In the genomic region with DNA sequence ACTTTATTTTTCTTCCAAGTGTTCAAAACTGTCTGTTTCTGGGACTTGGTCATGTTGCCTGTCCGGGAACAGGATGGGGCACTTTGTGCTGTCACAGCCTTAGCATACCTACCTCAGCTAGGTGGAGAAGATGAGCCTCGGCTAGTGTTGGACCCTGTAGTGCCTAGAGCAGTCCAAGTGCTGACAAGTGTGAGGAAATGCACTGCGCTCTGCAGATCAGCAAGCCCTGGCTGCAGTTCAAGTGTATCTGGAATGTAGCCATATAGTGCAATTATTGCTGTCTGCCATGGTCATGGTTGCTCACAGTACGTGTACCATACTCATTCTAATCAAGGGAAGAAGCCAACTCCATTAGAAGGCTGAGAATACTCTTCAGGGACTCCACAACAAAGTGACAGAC, we compare ENCODE assay signal across 8 mouse cellular contexts. TPM values are rescaled to one million over a fixed set of nuclear protein-coding genes. Genes with fewer than 3 reads are reported as not detected.
DNase-seq lines count a peak whose midpoint lies in the region; ATAC-seq and TF ChIP-seq lines count a peak whose summit lies in the region.

No protein-coding gene starts in this region.

- H3K9me3 ChIP-seq in hindbrain, embryonic 13.5 days = no peaks in the 10 kb centered on the region
- no peaks in the 10 kb centered on the region for H3K9me3 ChIP-seq in hindbrain, embryonic 10.5 days
- no peaks in the 10 kb centered on the region for H3K9me3 ChIP-seq in MEL (replicated peaks; ENCODE audit: insufficient read depth, low read length)
- H3K9me3 ChIP-seq in heart, embryonic 12.5 days (replicated peaks) = no peaks in the 10 kb centered on the region
- H3K9me3 ChIP-seq in lung, postnatal 0 days (ENCODE audit: low read length) = no peaks in the 10 kb centered on the region

- TF ChIP-seq EP300 in MEL (IDR thresholded peaks at IDR 0.05; ENCODE audit: low read depth in 1 of 2, low read length in 2 of 2) = no peak
- TF ChIP-seq EP300 in lung, postnatal 0 days (IDR thresholded peaks at IDR 0.05) = no peak

- WGBS in hindbrain, embryonic 13.5 days = 74% methylated on average over 4 of the region's 4 CpGs
- 94% methylated on average over 4 of the region's 4 CpGs for WGBS in hindbrain, embryonic 10.5 days
- 29% methylated on average over 4 of the region's 4 CpGs for WGBS in heart, embryonic 12.5 days
- WGBS in lung, postnatal 0 days = 37% methylated on average over 4 of the region's 4 CpGs

- H3K9ac ChIP-seq in hindbrain, embryonic 13.5 days = no peak overlapping the region
- no peak overlapping the region for H3K9ac ChIP-seq in MEL (ENCODE audit: control insufficient read depth, low read depth, low read length, poor library complexity, severe bottlenecking)
- no peak overlapping the region for H3K9ac ChIP-seq in heart, embryonic 12.5 days
- H3K9ac ChIP-seq in lung, postnatal 0 days (replicated peaks; ENCODE audit: low read depth) = no peak overlapping the region

- no peaks in the 10 kb centered on the region for H3K79me2 ChIP-seq in MEL (ENCODE audit: control insufficient read depth, insufficient read depth, low read length, poor library complexity)

- DNase-seq in hindbrain, embryonic 10.5 days (ENCODE audit: low spot score) = no peak
- no peak for DNase-seq in MEL (ENCODE audit: low read depth, low spot score)
- peak; percentile 69 for DNase-seq in cerebellum, adult 11-12 months
- DNase-seq in lung, postnatal 0 days (ENCODE audit: low spot score) = peak; percentile 65

- no peaks in the 10 kb centered on the region for H3K27me3 ChIP-seq in hindbrain, embryonic 13.5 days
- no peaks in the 10 kb centered on the region for H3K27me3 ChIP-seq in hindbrain, embryonic 10.5 days (ENCODE audit: insufficient read depth, poor library complexity, severe bottlenecking)
- no peaks in the 10 kb centered on the region for H3K27me3 ChIP-seq in MEL (ENCODE audit: control insufficient read depth in 1 of 2, insufficient read depth in 2 of 2, low read length in 2 of 2)
- H3K27me3 ChIP-seq in heart, embryonic 12.5 days (replicated peaks) = no peaks in the 10 kb centered on the region
- no peaks in the 10 kb centered on the region for H3K27me3 ChIP-seq in lung, postnatal 0 days (replicated peaks; ENCODE audit: insufficient read depth, low read length)

- TF ChIP-seq POLR2A in MEL (IDR thresholded peaks at IDR 0.05; ENCODE audit: control insufficient read depth in 1 of 2, insufficient read depth in 1 of 2, low read depth in 1 of 2, low read length in 2 of 2, poor library complexity in 1 of 2) = no peak

- peaks cover 81% of the 10 kb centered on the region for H3K36me3 ChIP-seq in hindbrain, embryonic 13.5 days
- H3K36me3 ChIP-seq in hindbrain, embryonic 10.5 days = peaks cover 92% of the 10 kb centered on the region
- H3K36me3 ChIP-seq in MEL (ENCODE audit: control insufficient read depth in 1 of 2, insufficient read depth in 2 of 2, low read length in 2 of 2) = peaks cover 0 to 19% of the 10 kb centered on the region in 2 experiments; a peak in 2 of 4 replicates
- H3K36me3 ChIP-seq in heart, embryonic 12.5 days = peaks cover 59% of the 10 kb centered on the region
- H3K36me3 ChIP-seq in lung, postnatal 0 days (ENCODE audit: insufficient read depth, low read length) = peaks cover 40% of the 10 kb centered on the region; the same call in 1 of the 2 replicates

- no peak for TF ChIP-seq CTCF in MEL (IDR thresholded peaks at IDR 0.05 in 2 of 3, conservative IDR thresholded peaks at IDR 0.05 in 1 of 3; ENCODE audit: control insufficient read depth in 1 of 3, insufficient read depth in 1 of 3, low read depth in 2 of 3, low read length in 3 of 3, poor library complexity in 1 of 3, severe bottlenecking in 1 of 3)
- no peak for TF ChIP-seq CTCF in lung, postnatal 0 days (IDR thresholded peaks at IDR 0.05)

- no peak overlapping the region for H3K27ac ChIP-seq in hindbrain, embryonic 13.5 days
- no peak overlapping the region for H3K27ac ChIP-seq in hindbrain, embryonic 10.5 days
- no peak overlapping the region for H3K27ac ChIP-seq in MEL (ENCODE audit: control insufficient read depth, low read depth, low read length)
- peak overlapping the region; percentile 60 for H3K27ac ChIP-seq in heart, embryonic 12.5 days (ENCODE audit: poor library complexity, severe bottlenecking)
- no peak overlapping the region for H3K27ac ChIP-seq in lung, postnatal 0 days (ENCODE audit: low read length)

- no peak overlapping the region for H3K4me3 ChIP-seq in hindbrain, embryonic 13.5 days
- H3K4me3 ChIP-seq in hindbrain, embryonic 10.5 days = no peak overlapping the region
- H3K4me3 ChIP-seq in MEL (ENCODE audit: control insufficient read depth in 1 of 2, insufficient read depth in 1 of 2, low read depth in 2 of 2, low read length in 2 of 2) = no peak overlapping the region
- no peak overlapping the region for H3K4me3 ChIP-seq in heart, embryonic 12.5 days
- no peak overlapping the region for H3K4me3 ChIP-seq in lung, postnatal 0 days (ENCODE audit: low read depth, low read length)

- TF ChIP-seq RAD21 in MEL (IDR thresholded peaks at IDR 0.05; ENCODE audit: low read depth, low read length) = no peak

- peak; percentile 69; the same call in 1 of the 2 replicates for ATAC-seq in hindbrain, embryonic 13.5 days (ENCODE audit: low FRiP score)
- ATAC-seq in heart, embryonic 12.5 days (ENCODE audit: insufficient number of reproducible peaks, low FRiP score) = peak; percentile 78
- ATAC-seq in lung, postnatal 0 days = peak; percentile 35; the same call in 1 of the 2 replicates
- no peak for ATAC-seq in megakaryocyte progenitor cell, adult 5-6 weeks (replicated peaks; ENCODE audit: poor library complexity)
- no peak for ATAC-seq in erythroid progenitor cell, adult 5-6 weeks (replicated peaks; ENCODE audit: low FRiP score, poor library complexity, severe bottlenecking)

- H3K4me2 ChIP-seq in hindbrain, embryonic 13.5 days = no peak overlapping the region
- no peak overlapping the region for H3K4me2 ChIP-seq in heart, embryonic 12.5 days
- H3K4me2 ChIP-seq in lung, postnatal 0 days (replicated peaks; ENCODE audit: low read depth, low read length) = no peak overlapping the region

- H3K4me1 ChIP-seq in hindbrain, embryonic 13.5 days (replicated peaks) = peaks cover 4% of the 10 kb centered on the region; the same call in 1 of the 2 replicates
- no peaks in the 10 kb centered on the region for H3K4me1 ChIP-seq in hindbrain, embryonic 10.5 days (replicated peaks)
- H3K4me1 ChIP-seq in MEL (ENCODE audit: control insufficient read depth in 1 of 2, insufficient read depth in 2 of 2, low read length in 2 of 2) = no peaks in the 10 kb centered on the region
- H3K4me1 ChIP-seq in heart, embryonic 12.5 days (replicated peaks) = peaks cover 10% of the 10 kb centered on the region
- no peaks in the 10 kb centered on the region; the same call in 1 of the 2 replicates for H3K4me1 ChIP-seq in lung, postnatal 0 days (ENCODE audit: insufficient read depth, low read depth, low read length)

TF ChIP-seq in MEL, 35 proteins besides CTCF, POLR2A, EP300 and RAD21:
- TF ChIP-seq USF1 (IDR thresholded peaks at IDR 0.05; ENCODE audit: low read depth, low read length) (no peak), MAX (IDR thresholded peaks at IDR 0.05; ENCODE audit: low read length) (no peak), POLR2AphosphoS2 (IDR thresholded peaks at IDR 0.05; ENCODE audit: low read length) (0 out of 2 replicates have a peak, but pooled peaks have one; percentile 34)

RNA-seq across cellular contexts. Expression of a gene that starts 44.5 kb away (rescaled TPM):
- polyA plus RNA-seq in hindbrain, embryonic 13.5 days (2015; fragmentation: Nextera tagmentation; extraction: Ambion mirVana) = 17.8 and 18.3 TPM in 2 replicates
- 21.1 and 25.7 TPM in 2 replicates for polyA plus RNA-seq in hindbrain, embryonic 10.5 days (2016; fragmentation: Nextera tagmentation; extraction: Ambion mirVana)
- 36.9 and 39.9 TPM in 2 replicates for total RNA-seq in MEL (2012; rRNA removed)
- 10 to 100 TPM in 1 of 2 experiments, not detected in 1; 43.9 TPM for polyA plus RNA-seq in MEL (2012; ENCODE audit: insufficient read depth in 1 of 2, insufficient read length in 2 of 2, low read depth in 1 of 2, low replicate concordance in 2 of 2, missing spikeins in 1 of 2)
- 45.3 and 46.9 TPM in 2 replicates for polyA plus RNA-seq in heart, embryonic 12.5 days (2016; fragmentation: Nextera tagmentation; extraction: Ambion mirVana)
- polyA plus RNA-seq in lung, postnatal 0 days (2015; fragmentation: Nextera tagmentation; extraction: Ambion mirVana) = 22.1 and 22.3 TPM in 2 replicates
- 48.1 and 63.6 TPM in 2 replicates for total RNA-seq in megakaryocyte progenitor cell, adult 5-6 weeks (2015)
- 42.8 and 46.3 TPM in 2 replicates for total RNA-seq in megakaryocyte progenitor cell, adult 5-6 weeks (2017)
- total RNA-seq in erythroid progenitor cell, adult 5-6 weeks (2015; ENCODE audit: low replicate concordance) = 24.5 and 41.5 TPM in 2 replicates
- total RNA-seq in erythroid progenitor cell, adult 5-6 weeks (2017; ENCODE audit: low replicate concordance) = 16.3 and 21.1 TPM in 2 replicates

RNA-seq across cellular contexts. Expression of a gene that starts 47.2 kb away (rescaled TPM):
- 41.0 and 46.6 TPM in 2 replicates for polyA plus RNA-seq in hindbrain, embryonic 13.5 days (2015; fragmentation: Nextera tagmentation; extraction: Ambion mirVana)
- polyA plus RNA-seq in hindbrain, embryonic 10.5 days (2016; fragmentation: Nextera tagmentation; extraction: Ambion mirVana) = 31.6 and 34.3 TPM in 2 replicates
- 28.5 and 29.1 TPM in 2 replicates for total RNA-seq in MEL (2012; rRNA removed)
- 10 to 100 TPM in 1 of 2 experiments, not detected in 1; 22.0 TPM for polyA plus RNA-seq in MEL (2012; ENCODE audit: insufficient read depth in 1 of 2, insufficient read length in 2 of 2, low read depth in 1 of 2, low replicate concordance in 2 of 2, missing spikeins in 1 of 2)
- polyA plus RNA-seq in heart, embryonic 12.5 days (2016; fragmentation: Nextera tagmentation; extraction: Ambion mirVana) = 28.6 and 29.0 TPM in 2 replicates
- 30.5 and 32.6 TPM in 2 replicates for polyA plus RNA-seq in lung, postnatal 0 days (2015; fragmentation: Nextera tagmentation; extraction: Ambion mirVana)
- 7.7 and 7.9 TPM in 2 replicates for total RNA-seq in megakaryocyte progenitor cell, adult 5-6 weeks (2015)
- 23.6 and 25.2 TPM in 2 replicates for total RNA-seq in megakaryocyte progenitor cell, adult 5-6 weeks (2017)
- not detected in 2 replicates for total RNA-seq in erythroid progenitor cell, adult 5-6 weeks (2015; ENCODE audit: low replicate concordance)
- total RNA-seq in erythroid progenitor cell, adult 5-6 weeks (2017; ENCODE audit: low replicate concordance) = 1.2 and 5.9 TPM in 2 replicates

Comparison
In these comparisons a context has a peak if more than half of its experiments do, and no peak if none do; other contexts are left out.
1. ATAC-seq: peak in hindbrain, embryonic 13.5 days (single experiment), heart, embryonic 12.5 days (single experiment) and lung, postnatal 0 days (single experiment); none in megakaryocyte progenitor cell, adult 5-6 weeks (single experiment) and erythroid progenitor cell, adult 5-6 weeks (single experiment).
2. DNase-seq: peak in cerebellum, adult 11-12 months (single experiment) and lung, postnatal 0 days (single experiment); none in hindbrain, embryonic 10.5 days (single experiment) and MEL (single experiment).